Mouse (Mus musculus) heart, embryonic 15.5 days (tissue): ENCODE measurements around the gene Mta3. TPM values are rescaled to one million over a fixed set of nuclear protein-coding genes. Genes with fewer than 3 reads are reported as not detected.

Source experiments
- ATAC-seq: fragments of 200-750 bp; cut with Nextera tagmentation; replicated peaks from 2 replicates; pipeline ENCODE4 v1.8.0; 2017; ENCODE audit warnings: low read depth, moderate TSS enrichment; ENCODE audit not compliant: insufficient number of reproducible peaks, insufficient read depth, low FRiP score
- H3K27ac ChIP-seq: fragments of 300-500 bp; sonication (generic); 2 replicates; pipeline ENCODE4 v1.5.1; 2015; ENCODE audit warnings: mild to moderate bottlenecking, inconsistent platforms
- H3K27me3 ChIP-seq: fragments of 300-500 bp; sonication (generic); 2 replicates; pipeline ENCODE4 v1.6.1; 2015; ENCODE audit warnings: inconsistent platforms
- H3K36me3 ChIP-seq: fragments of 300-500 bp; sonication (generic); 2 replicates; pipeline ENCODE4 v1.6.1; 2015; ENCODE audit warnings: mild to moderate bottlenecking, inconsistent platforms
- H3K4me1 ChIP-seq: fragments of 300-500 bp; sonication (generic); replicated peaks from 2 replicates; pipeline ENCODE4 v1.6.1; 2015; ENCODE audit warnings: inconsistent platforms
- H3K4me2 ChIP-seq: fragments of 300-500 bp; sonication (generic); 2 replicates; pipeline ENCODE4 v1.6.1; 2015; ENCODE audit warnings: inconsistent platforms, mild to moderate bottlenecking, moderate library complexity
- H3K4me3 ChIP-seq: fragments of 300-500 bp; sonication (generic); 2 replicates; pipeline ENCODE4 v1.5.1; 2015; ENCODE audit warnings: mild to moderate bottlenecking, inconsistent platforms
- H3K9ac ChIP-seq: fragments of 300-500 bp; sonication (generic); 2 replicates; pipeline ENCODE4 v1.6.1; 2015; ENCODE audit warnings: mild to moderate bottlenecking, inconsistent platforms
- H3K9me3 ChIP-seq: fragments of 300-500 bp; sonication (generic); replicated peaks from 2 replicates; pipeline ENCODE4 v1.6.1; 2016; ENCODE audit warnings: inconsistent platforms
- WGBS: fragments of 180-500 bp; shearing (Covaris S2); methylation state at CpG from one replicate; pipeline ENCODE4 v1.1.7; 2015; ENCODE audit warnings: mixed read lengths; 5-methylcytosine and 5-hydroxymethylcytosine counted together
- polyA plus RNA-seq: library from polyadenylated mRNA; unstranded; fragments of >200 nt; fragmentation: Nextera tagmentation; extraction: Ambion mirVana; gene quantifications from 2 replicates; pipeline ENCODE4 v1.2.1, GENCODE M21; 2015

The Mta3 gene
- polyA plus RNA-seq, 1 experiment from 2014 or later = 36.9 TPM

DNA sequence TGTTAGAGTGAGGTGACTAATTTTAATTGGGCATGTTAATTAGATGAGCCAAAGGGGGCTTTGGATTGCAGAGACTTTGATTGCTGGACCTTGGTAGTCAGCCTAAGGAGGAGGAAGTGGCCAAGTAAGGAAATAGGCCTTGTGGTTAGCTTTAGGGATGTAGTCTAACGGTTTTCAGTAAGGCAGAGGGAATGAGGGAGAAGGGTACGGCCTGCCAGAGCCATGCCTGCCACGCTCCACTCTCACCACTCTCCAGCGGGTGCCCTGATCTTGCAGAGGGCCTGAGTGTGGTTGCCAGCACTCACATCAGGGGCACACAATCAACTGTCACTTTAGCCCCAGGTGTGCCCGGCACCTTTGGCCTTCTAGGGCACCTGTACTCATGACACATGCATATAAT lies 84.2 kb downstream of the Mta3 start:
- no peak overlapping the region for H3K4me2 ChIP-seq
- no peak for ATAC-seq

GRCm38 (mm10) chr17:83792388-83792787 lies 86.4 kb downstream of the Mta3 start:
- Histone ChIP-seq H3K27ac (no peak overlapping the region), H3K9me3 (no peaks in the 10 kb centered on the region), H3K9ac (no peak overlapping the region), H3K4me2 (no peak overlapping the region), H3K27me3 (no peaks in the 10 kb centered on the region), H3K4me1 (no peaks in the 10 kb centered on the region; the same call in 1 of the 2 replicates), H3K4me3 (no peak overlapping the region), H3K36me3 (peaks cover 25% of the 10 kb centered on the region)
- no peak for ATAC-seq
- WGBS = 83% methylated on average over 23 of the region's 23 CpGs

More for the DNA sequence above, 84.2 kb downstream of the Mta3 start:
- Histone ChIP-seq H3K36me3 (peaks cover 25% of the 10 kb centered on the region), H3K4me3 (no peak overlapping the region), H3K27me3 (no peaks in the 10 kb centered on the region), H3K27ac (no peak overlapping the region), H3K4me1 (no peaks in the 10 kb centered on the region; the same call in 1 of the 2 replicates), H3K9me3 (no peaks in the 10 kb centered on the region), H3K9ac (no peak overlapping the region)
- WGBS = 86% methylated on average over 5 of the region's 5 CpGs

DNA sequence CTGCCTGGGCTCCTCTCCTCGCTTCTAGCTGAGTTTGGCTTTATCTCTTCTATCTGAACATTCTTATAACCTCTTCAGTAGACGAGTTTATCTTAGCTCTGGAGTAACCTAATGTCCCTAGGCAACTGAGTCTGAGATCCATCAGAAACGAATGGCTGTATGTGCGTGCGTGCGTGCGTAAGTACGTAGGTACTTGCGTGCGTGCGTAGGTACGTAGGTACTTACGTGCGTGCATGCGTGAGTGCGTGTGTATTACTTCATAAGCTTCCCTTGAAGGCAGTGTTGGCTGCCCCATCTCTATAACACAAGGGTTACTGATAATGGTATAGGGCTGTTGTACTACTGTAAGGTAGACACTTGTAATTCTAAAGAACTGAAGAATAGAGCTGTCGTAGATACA lies 89.2 kb downstream of the Mta3 start:
- Histone ChIP-seq H3K9ac (no peak overlapping the region), H3K4me1 (no peaks in the 10 kb centered on the region; the same call in 1 of the 2 replicates), H3K27ac (no peak overlapping the region), H3K4me3 (no peak overlapping the region), H3K27me3 (no peaks in the 10 kb centered on the region), H3K4me2 (no peak overlapping the region), H3K9me3 (no peaks in the 10 kb centered on the region), H3K36me3 (peaks cover 18% of the 10 kb centered on the region; the same call in 1 of the 2 replicates)
- 88% methylated on average over 17 of the region's 17 CpGs for WGBS
- ATAC-seq = no peak

- Histone ChIP-seq H3K27me3 (no peaks in the 10 kb centered on the region), H3K9ac (no peak overlapping the region), H3K36me3 (peaks cover 10% of the 10 kb centered on the region; the same call in 1 of the 2 replicates), H3K4me3 (no peak overlapping the region), H3K4me2 (no peak overlapping the region), H3K27ac (no peak overlapping the region), H3K9me3 (no peaks in the 10 kb centered on the region), H3K4me1 (peaks cover 12% of the 10 kb centered on the region)
- no peak for ATAC-seq
- 92% methylated on average over 11 of the region's 11 CpGs for WGBS
Observed at GRCm38 (mm10) chr17:83799506-83800050, 93.6 kb downstream of the Mta3 start.

- Histone ChIP-seq H3K27ac (0 out of 2 replicates have a peak overlapping the region, but pooled peaks have one; percentile 29), H3K4me1 (peaks cover 14% of the 10 kb centered on the region), H3K9me3 (no peaks in the 10 kb centered on the region), H3K27me3 (no peaks in the 10 kb centered on the region), H3K4me3 (no peak overlapping the region), H3K4me2 (peak overlapping the region; percentile 37), H3K36me3 (peaks cover 21% of the 10 kb centered on the region; the same call in 1 of the 2 replicates), H3K9ac (no peak overlapping the region)
- ATAC-seq = peak; percentile 50; the same call in 1 of the 2 replicates
- WGBS = 45% methylated on average over 9 of the region's 9 CpGs
Observed at GRCm38 (mm10) chr17:83803987-83804386, 98.0 kb downstream of the Mta3 start.

GRCm38 (mm10) chr17:83805078-83805477 lies 99.1 kb downstream of the Mta3 start:
- Histone ChIP-seq H3K9me3 (no peaks in the 10 kb centered on the region), H3K9ac (no peak overlapping the region), H3K36me3 (peaks cover 23% of the 10 kb centered on the region; the same call in 1 of the 2 replicates), H3K4me2 (no peak overlapping the region), H3K27me3 (no peaks in the 10 kb centered on the region), H3K27ac (no peak overlapping the region), H3K4me3 (no peak overlapping the region), H3K4me1 (peaks cover 14% of the 10 kb centered on the region)
- WGBS = 87% methylated on average over 9 of the region's 9 CpGs
- no peak for ATAC-seq

GRCm38 (mm10) chr17:83807345-83807744 lies 101.4 kb downstream of the Mta3 start:
- H3K27ac ChIP-seq = no peak overlapping the region
- H3K9ac ChIP-seq = no peak overlapping the region
- WGBS = 44% methylated on average over 7 of the region's 7 CpGs
- no peak for ATAC-seq
- H3K4me3 ChIP-seq = no peak overlapping the region
- H3K36me3 ChIP-seq = peaks cover 24% of the 10 kb centered on the region
- H3K4me1 ChIP-seq = peaks cover 14% of the 10 kb centered on the region
- H3K4me2 ChIP-seq = no peak overlapping the region
- H3K9me3 ChIP-seq = no peaks in the 10 kb centered on the region
- H3K27me3 ChIP-seq = no peaks in the 10 kb centered on the region

DNA sequence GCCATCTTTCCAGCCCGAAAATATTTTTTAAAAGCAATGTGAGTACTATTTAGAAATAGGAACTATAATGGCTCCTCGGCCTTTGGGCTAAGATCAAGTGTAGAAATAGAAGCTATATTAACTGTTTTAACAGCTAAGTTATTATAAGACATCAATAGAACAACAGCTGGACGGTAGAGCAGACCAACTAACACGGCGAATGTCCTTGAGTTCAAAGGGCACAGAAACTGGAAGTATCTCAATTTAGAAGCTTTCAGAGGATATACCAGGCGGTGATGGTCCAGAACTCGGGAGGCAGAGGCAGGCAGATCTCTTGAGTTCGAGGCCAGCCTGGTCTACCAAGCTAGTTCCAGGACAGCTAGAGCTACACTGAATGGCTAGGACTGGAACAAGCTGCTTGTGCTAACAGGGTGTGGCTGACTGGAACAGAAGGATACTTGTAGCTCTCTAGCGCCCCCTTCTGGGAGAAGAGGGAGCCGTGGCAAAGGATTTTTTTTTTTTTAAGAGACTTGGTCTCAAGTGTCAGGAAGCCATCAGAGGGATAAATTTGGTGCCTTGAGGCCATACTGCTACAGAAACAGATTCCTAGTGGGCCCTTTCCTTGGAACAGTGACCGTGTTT lies 101.9 kb downstream of the Mta3 start:
- Histone ChIP-seq H3K9ac (no peak overlapping the region), H3K4me2 (no peak overlapping the region), H3K9me3 (no peaks in the 10 kb centered on the region), H3K27ac (no peak overlapping the region), H3K4me3 (no peak overlapping the region), H3K4me1 (peaks cover 14% of the 10 kb centered on the region), H3K27me3 (no peaks in the 10 kb centered on the region), H3K36me3 (peaks cover 24% of the 10 kb centered on the region)
- ATAC-seq = 0 out of 2 replicates have a peak, but pooled peaks have one; percentile 36
- 72% methylated on average over 11 of the region's 11 CpGs for WGBS

DNA sequence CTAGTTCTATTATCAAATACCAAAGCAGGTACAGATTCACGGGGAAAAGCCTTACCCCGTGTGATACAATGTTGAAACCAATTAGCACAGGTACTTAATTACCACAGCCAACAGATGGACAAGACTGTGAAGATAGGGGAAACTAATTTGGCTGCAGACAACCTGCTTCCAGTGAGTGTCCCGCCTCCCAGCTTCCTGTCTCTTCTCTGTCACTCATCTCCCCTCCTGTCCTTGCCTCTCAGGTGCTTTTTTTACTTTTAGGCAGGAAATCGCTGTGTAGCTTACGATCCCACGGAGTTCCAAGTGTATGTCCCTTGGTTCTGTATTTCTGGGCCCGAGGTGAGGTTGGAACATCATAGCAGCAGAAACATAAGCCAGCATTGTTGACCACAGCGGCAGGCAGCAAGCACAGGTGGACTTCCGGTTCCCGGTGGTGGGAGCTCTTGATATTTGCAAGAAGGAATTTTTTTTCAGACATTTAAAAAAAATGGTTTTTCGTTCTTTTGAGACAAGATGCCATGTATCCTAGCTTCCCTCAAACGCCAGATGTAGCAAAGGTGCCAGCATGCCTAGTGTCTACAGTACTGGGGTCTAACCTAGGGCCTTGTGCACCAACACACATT lies 102.6 kb downstream of the Mta3 start:
- ATAC-seq = no peak
- H3K27ac ChIP-seq = no peak overlapping the region
- no peak overlapping the region for H3K4me2 ChIP-seq
- WGBS = 88% methylated on average over 12 of the region's 12 CpGs
- H3K36me3 ChIP-seq = peaks cover 24% of the 10 kb centered on the region
- H3K4me1 ChIP-seq = peaks cover 12% of the 10 kb centered on the region
- H3K4me3 ChIP-seq = no peak overlapping the region
- no peaks in the 10 kb centered on the region for H3K9me3 ChIP-seq
- no peak overlapping the region for H3K9ac ChIP-seq
- no peaks in the 10 kb centered on the region for H3K27me3 ChIP-seq

DNA sequence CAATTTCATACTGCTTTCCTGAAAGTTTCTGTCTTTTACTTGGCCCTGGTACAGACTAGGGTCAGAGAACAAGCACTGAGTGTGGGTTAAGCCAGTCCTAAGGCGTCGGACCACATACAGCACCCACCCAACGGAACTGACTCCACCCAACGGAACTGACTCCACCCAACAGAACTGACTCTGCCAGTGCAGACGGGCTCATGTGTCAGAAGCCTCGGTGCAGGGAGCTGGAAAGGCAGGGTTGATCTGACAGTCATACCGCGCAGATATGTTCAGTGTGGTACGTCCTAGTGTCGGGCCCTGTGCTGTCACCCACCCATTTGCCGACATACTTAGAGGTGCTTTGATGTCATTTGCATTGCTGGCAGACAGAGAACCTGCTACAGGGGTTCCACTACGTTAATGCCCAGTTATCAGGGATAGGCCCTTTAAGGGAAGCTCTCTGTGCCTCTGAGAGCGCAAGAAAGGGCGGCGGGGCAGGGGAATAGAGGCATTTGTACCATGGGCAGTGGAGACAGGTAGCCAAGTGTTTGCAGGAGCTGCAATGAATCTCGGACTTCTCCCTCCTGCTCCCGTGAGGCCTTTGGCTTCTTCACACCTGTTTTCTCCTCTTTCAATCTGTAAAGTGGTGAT lies 103.3 kb downstream of the Mta3 start:
- Histone ChIP-seq H3K4me3 (no peak overlapping the region), H3K27me3 (no peaks in the 10 kb centered on the region), H3K27ac (no peak overlapping the region), H3K4me1 (peaks cover 5% of the 10 kb centered on the region), H3K9me3 (no peaks in the 10 kb centered on the region), H3K36me3 (peaks cover 24% of the 10 kb centered on the region), H3K9ac (no peak overlapping the region), H3K4me2 (no peak overlapping the region)
- 82% methylated on average over 17 of the region's 17 CpGs for WGBS
- no peak for ATAC-seq

GRCm38 (mm10) chr17:83810285-83810684 lies 104.3 kb downstream of the Mta3 start:
- 90% methylated on average over 5 of the region's 5 CpGs for WGBS
- no peak overlapping the region for H3K27ac ChIP-seq
- H3K9ac ChIP-seq = no peak overlapping the region
- H3K36me3 ChIP-seq = peaks cover 18% of the 10 kb centered on the region
- no peaks in the 10 kb centered on the region for H3K4me1 ChIP-seq
- H3K27me3 ChIP-seq = no peaks in the 10 kb centered on the region
- no peaks in the 10 kb centered on the region for H3K9me3 ChIP-seq
- no peak overlapping the region for H3K4me3 ChIP-seq
- H3K4me2 ChIP-seq = no peak overlapping the region
- ATAC-seq = no peak
